Mouse (Mus musculus): ENCODE measurements around the gene Cyp19a1.

The Cyp19a1 gene

DNA sequence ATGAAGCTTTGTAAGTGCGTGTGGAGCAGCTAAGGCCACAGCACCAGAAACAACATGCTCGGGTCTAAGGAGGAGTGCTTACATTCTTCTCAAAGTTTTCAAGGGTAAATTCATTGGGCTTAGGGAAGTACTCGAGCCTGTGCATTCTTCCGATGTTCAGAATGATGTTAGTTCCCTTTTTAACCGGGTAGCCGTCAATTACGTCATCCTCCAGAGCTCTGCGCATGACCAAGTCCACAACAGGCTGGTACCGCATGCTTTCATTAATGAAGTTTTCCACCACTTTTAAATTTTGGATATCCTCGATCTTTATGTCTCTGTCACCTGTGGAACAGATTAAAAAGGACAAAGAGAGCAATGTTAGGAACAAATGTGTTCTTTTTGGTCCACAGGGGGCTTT is 99.5 kb downstream of the Cyp19a1 start:
- no peak for DNase-seq

DNA sequence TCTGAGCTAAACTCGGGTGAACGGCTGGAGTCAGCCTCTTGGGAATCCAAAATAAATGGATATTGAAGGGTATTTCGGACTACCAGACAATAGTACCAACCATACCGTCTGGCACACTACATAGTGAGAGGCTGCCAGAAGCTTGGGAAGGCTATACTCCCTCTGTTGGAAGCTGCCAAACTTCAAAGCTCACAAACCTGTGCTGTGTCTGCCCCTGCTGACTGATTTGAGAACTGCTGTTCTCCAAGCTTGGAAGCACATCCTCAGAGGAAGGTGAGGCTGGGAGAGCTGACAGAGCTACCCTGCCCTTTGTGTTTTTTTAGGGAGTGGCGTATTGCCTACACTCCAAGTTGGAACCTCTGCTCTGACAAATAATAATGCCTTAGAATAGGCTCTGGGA is 104.8 kb downstream of the Cyp19a1 start:
- DNase-seq = peak; percentile 1

DNA sequence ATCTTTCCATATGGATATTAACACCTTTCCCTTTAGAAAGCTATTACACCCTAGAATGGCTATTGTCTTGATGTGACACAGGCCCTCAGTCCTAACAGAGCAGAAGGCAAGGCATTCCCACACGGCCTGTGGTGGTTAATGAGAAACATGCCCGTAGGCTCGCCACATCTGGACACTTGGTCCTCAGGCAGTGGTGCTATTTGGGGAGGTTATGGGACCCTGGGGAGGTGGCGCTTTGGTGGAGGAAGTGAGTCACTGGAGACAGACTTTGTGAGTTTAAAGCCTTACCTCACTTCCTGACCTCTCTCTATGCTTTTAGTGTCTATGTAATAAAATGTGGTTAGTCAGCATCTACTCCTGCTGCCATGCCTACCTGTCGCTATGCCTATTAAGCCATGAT is 114.2 kb downstream of the Cyp19a1 start:
- DNase-seq = no peak

GRCm38 (mm10) chr9:54139191-54139590 is 128.7 kb downstream of the Cyp19a1 start:
- no peak for DNase-seq
